Mouse (Mus musculus): ENCODE data around the gene Matn1. TPM values are rescaled to one million over a fixed set of nuclear protein-coding genes. Genes with fewer than 3 reads are reported as not detected.

Gene Matn1
- not detected in 2 replicates for total RNA-seq (2017)

GRCm38 (mm10) chr4:130944112-130944511, at the start of gene Matn1:
Matn1 (plus strand) TSS chr4:130944385.
- no peak for ATAC-seq (replicated peaks; ENCODE audit: low read depth, poor library complexity, severe bottlenecking)

DNA sequence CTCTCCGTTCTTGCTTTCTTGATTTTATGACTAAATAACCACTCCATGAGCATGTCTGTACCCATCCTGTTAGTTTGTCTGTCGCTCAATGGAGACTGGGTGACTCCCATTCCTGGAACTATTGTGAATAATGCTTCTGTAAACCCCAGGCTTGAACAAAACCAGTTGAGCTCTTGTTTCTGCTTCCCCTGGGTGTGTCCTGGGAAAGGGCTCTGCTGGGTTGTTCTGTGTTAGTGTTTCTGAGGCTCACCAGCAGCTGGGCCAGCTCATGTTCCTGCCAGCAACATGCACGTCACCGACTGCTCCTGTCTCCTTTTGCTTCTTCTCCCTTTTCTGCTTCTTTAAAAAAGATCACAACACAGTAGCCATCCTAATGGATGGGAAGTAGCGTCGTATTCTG, 48.5 kb upstream of the Matn1 start:
- ATAC-seq (replicated peaks; ENCODE audit: low read depth, poor library complexity, severe bottlenecking) = no peak

DNA sequence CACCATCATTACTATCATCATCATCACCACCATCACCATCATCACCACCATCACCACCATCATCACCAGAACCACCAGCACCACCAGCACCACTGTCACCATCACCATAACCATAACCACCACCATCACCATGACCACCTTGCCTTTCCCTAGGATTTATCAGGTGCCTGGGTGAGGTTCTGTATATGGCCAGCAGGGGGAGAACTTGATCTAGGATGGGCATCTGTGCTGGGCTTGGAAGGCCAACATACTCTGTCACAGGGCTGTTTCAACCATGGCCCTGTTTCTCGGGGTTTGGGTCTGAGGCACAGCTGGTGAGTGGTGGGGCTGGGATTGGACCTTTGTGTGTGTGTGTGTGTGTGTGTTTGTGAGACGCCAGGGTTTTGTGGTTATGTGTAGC, 47.8 kb upstream of the Matn1 start:
- ATAC-seq (replicated peaks; ENCODE audit: low read depth, poor library complexity, severe bottlenecking) = peak; percentile 77

GRCm38 (mm10) chr4:130899383-130899781, 44.8 kb upstream of the Matn1 start:
- ATAC-seq (replicated peaks; ENCODE audit: low read depth, poor library complexity, severe bottlenecking) = peak; percentile 31; the same call in 1 of the 2 replicates

DNA sequence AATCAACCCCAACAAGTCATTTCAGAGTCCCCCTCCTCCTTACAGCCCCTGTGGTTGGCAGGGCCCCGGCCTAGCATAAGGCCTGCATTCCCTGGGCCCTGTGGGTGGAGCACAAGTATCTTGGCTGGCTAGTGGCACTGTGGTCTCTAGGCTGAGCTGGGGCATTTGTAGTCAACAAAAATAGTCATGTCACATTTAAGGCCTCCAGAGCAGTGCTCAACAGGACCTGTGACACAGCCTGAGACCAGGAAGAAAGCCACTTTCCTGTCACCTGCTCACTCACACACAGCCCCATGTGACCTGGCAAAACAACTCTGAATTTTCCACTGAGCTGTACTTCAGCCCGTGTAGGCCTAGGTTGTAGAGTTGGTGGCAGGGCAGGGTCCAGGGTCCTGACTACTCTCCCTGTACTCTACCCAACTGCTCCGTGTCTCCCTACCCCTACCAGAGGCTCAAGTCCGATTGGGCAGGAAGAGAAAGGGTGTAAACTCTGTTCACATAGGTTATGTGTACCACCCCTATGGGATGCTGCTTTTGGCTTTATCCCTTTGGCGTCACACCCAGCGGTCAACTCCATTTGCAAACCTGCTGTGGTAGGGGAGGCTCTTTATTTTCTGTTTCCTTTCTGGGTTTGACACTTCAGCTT, 44.3 kb upstream of the Matn1 start:
- ATAC-seq (replicated peaks; ENCODE audit: low read depth, poor library complexity, severe bottlenecking) = peak; percentile 16

- ATAC-seq (replicated peaks; ENCODE audit: low read depth, poor library complexity, severe bottlenecking) = no peak
Observed at GRCm38 (mm10) chr4:130900746-130901145, 43.4 kb upstream of the Matn1 start.

DNA sequence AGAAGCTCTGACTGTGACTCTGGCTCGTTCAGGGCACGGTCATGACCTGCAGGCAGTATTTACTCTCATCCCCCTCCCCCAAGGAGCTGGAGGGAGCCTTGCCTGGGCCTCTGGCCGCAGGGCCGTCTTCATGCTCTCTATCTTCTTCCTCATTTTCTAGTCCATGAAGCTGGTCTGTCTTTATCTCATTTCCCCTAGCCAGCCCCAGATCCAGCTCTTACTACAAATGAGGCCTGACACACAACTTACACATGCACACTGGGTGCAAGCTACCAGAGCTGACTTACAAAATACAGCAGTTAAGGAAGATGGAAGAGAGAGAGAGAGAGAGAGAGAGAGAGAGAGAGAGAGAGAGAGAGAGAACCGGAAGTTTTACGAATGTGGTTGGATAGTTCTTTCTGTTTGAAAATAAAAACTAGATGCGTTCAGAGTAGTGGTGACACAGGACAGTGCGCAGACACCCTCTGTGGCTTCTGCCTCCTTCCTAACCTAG, 41.9 kb upstream of the Matn1 start:
- peak; percentile 76 for ATAC-seq (replicated peaks; ENCODE audit: low read depth, poor library complexity, severe bottlenecking)

- no peak for ATAC-seq (replicated peaks; ENCODE audit: low read depth, poor library complexity, severe bottlenecking)
Observed at GRCm38 (mm10) chr4:130905025-130905424, 39.2 kb upstream of the Matn1 start.

DNA sequence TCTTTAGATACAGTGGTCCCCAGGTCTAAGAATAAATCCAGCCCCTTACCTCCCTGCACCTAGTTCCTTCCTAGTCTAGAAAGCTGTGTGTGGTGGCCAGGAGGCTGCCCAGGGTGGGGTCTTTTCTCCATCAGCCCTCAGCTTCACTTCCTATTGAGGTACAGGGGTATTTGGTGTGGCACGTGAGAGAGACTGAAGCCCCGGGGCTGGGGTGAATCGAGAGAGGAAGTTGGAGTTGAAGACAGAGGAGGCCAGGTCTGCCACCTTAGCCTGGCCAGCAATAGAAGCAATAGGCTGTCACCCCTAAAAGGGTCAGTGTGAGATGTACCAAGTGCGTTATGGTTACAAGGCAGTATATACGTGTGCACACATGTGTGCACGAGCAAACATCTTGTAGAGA, 38.3 kb upstream of the Matn1 start:
- ATAC-seq (replicated peaks; ENCODE audit: low read depth, poor library complexity, severe bottlenecking) = no peak

- no peak for ATAC-seq (replicated peaks; ENCODE audit: low read depth, poor library complexity, severe bottlenecking)
Observed at GRCm38 (mm10) chr4:130906296-130906695, 37.9 kb upstream of the Matn1 start.

GRCm38 (mm10) chr4:130907200-130908069, 36.8 kb upstream of the Matn1 start:
- ATAC-seq (replicated peaks; ENCODE audit: low read depth, poor library complexity, severe bottlenecking) = no peak

DNA sequence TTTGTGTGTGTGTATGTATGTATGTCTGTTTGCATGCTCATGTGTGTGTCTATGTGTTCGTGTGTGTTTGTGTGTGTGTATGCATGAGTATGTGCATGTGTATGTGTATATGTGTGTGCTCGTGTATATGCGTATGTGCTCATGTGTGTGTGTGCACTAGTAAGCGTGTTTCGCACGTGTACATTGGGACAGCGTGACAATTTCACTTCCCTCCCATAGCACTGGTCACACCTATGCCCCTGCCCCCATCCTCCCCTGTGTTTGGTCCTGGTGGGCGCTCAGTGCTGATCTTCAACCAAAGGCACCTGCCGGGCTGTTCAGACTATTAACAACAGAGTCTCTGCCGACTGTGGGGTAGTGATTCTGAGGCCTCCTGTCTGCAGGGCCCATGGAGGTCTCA, 36.1 kb upstream of the Matn1 start:
- no peak for ATAC-seq (replicated peaks; ENCODE audit: low read depth, poor library complexity, severe bottlenecking)

DNA sequence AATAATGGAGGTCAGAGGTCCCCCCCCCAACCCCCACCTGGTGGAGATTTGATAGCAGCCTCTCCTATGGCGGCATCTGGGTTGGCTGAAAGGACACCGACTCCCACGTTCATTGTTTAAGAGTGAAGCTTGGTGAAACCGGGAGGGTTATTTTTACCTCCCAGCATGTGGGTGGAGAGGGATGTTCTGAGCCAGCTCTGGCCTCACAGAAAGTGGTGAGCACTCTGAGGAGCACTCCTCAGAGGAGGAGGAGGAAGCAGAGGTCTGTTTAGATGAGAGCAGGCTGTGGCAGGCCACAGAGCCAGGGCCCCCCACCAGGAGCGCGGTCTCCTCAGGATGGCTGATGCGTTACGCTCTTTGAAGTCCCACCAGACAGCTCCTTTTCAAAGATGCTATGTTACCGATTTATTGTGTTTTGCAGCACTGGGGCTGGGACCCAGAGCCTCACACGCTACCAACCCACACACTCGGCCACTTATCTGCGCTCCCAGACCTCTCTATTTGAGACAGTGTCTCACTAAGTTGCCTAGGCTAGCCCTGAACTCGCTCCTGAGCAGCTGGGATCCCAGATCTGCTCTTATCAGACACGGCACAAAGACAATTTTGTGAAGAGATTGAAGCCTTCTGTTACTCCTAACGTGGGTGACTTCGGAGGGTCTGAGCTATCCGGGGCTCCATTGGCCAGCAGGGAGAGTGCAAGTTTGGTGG, 34.9 kb upstream of the Matn1 start:
- no peak for ATAC-seq (replicated peaks; ENCODE audit: low read depth, poor library complexity, severe bottlenecking)

GRCm38 (mm10) chr4:130910666-130911065, 33.5 kb upstream of the Matn1 start:
- peak; percentile 43 for ATAC-seq (replicated peaks; ENCODE audit: low read depth, poor library complexity, severe bottlenecking)

DNA sequence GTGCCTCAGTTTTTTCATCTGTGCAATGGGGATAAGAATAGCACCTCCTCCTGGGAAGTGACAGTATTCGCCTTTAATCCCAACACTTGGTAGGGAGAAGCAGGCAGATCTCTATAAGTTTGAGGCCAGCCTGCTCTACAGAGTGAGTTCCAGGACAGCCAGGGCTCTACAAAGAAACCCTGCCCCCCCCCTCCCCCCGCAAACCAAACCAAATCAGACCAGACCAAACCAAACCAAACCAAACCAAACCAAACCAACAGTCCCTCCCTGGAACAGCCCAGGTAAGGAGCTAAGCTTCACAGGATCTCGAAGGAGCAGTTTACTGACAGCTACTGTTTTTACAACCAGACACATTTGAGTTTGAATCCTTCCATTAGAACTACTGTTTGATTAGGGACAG, 31.6 kb upstream of the Matn1 start:
- no peak for ATAC-seq (replicated peaks; ENCODE audit: low read depth, poor library complexity, severe bottlenecking)

- ATAC-seq (replicated peaks; ENCODE audit: low read depth, poor library complexity, severe bottlenecking) = peak; percentile 61
Observed at GRCm38 (mm10) chr4:130913077-130913476, 31.1 kb upstream of the Matn1 start, which contains the start of gene Laptm5. Laptm5 (plus strand) TSS chr4:130913125.

DNA sequence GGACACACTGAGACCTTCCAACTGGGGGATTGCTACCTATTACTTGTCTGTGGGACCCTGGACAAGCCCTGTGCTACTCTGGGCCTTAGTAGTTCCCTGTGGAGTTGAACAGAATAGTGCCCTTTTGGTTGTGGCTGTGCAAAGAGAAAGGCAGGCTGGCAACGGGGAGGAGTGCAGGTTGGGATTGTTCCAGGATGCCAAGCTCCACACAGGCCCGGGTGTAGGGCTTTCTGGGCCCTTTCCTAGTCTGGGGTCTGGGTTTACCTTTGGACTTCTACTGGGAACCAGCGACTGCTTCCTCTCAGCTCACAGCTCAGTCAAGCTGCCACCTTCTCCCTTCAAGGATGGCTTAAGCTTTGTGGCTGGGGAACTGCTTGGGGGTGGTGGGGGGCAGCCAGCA, 30.7 kb upstream of the Matn1 start:
- ATAC-seq (replicated peaks; ENCODE audit: low read depth, poor library complexity, severe bottlenecking) = peak; percentile 0; the same call in 1 of the 2 replicates

DNA sequence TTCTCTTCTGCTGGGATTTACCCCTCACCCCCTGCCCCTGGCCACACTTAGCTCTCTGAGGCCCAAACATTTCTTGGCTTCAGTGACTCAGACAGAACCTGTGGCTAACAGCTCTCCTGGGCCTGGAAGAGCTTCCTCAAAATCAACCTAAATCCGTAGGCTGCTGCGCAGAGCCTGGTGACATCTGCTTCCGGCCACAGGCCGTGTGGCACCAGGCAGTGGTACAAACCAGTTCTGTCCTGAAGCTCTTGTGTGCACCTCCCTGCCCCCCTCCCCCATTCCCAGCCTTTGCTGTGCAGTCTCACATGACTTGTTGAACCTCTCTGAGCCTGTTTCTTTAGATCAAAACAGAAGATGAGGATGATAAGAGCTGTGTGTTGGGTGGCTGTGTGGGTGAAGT, 30.2 kb upstream of the Matn1 start:
- peak; percentile 70 for ATAC-seq (replicated peaks; ENCODE audit: low read depth, poor library complexity, severe bottlenecking)

GRCm38 (mm10) chr4:130914527-130914926, 29.7 kb upstream of the Matn1 start:
- no peak for ATAC-seq (replicated peaks; ENCODE audit: low read depth, poor library complexity, severe bottlenecking)

GRCm38 (mm10) chr4:130915006-130915667, 29.0 kb upstream of the Matn1 start:
- no peak for ATAC-seq (replicated peaks; ENCODE audit: low read depth, poor library complexity, severe bottlenecking)
